Mouse (Mus musculus): Measurements from ENCODE around the gene Prkn. TPM values are rescaled to one million over a fixed set of nuclear protein-coding genes. Genes with fewer than 3 reads are reported as not detected.

Gene Prkn
- total and polyA plus RNA-seq, 3 experiments = 0.86 to 5.7 (median 2.3) TPM

DNA sequence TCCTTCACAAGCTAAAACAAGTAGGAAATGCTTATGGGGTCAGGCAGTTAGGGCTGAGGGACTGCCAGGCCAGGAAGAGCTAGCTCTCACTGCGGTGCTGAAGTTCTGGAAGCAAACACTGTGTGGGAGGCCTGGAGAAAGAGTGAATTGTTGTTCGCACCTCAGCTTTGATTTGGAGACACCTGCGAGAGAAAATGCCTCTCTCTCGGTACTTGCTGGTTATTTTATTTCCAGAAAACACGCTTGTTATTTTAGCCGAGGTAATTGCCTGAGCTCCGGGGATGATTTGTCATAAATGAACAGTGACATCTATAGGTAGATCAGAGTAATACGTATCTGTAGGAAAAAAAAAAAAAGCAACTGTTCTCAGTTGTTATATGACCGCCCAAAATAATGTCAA, 1132.4 kb downstream of the Prkn start:
- Histone ChIP-seq H3K27me3 (ENCODE audit: insufficient read depth, low read length) (peaks cover 25% of the 10 kb centered on the region), H3K36me3 (replicated peaks) (no peaks in the 10 kb centered on the region), H3K4me3 (ENCODE audit: low read depth, low read length) (no peak overlapping the region), H3K9me3 (replicated peaks) (0 out of 2 replicates have a peak, but pooled peaks cover under 1% of the 10 kb centered on the region), H3K4me1 (ENCODE audit: insufficient read depth, low read depth, low read length) (peaks cover 2% of the 10 kb centered on the region; the same call in 1 of the 2 replicates)
- no peak for DNase-seq (ENCODE audit: low spot score)
- no peak for ATAC-seq (ENCODE audit: extremely low read depth, insufficient number of reproducible peaks, low FRiP score, poor library complexity, severe bottlenecking)
- TF ChIP-seq POLR2AphosphoS5 (IDR thresholded peaks at IDR 0.05; ENCODE audit: insufficient replicate concordance, low read depth, low read length) (no peak), GATA1 (IDR thresholded peaks at IDR 0.05; ENCODE audit: borderline replicate concordance, low read length) (no peak), CTCF (IDR thresholded peaks at IDR 0.05; ENCODE audit: low read depth, low read length) (no peak), TAL1 (conservative IDR thresholded peaks at IDR 0.05; ENCODE audit: low read depth, low read length) (no peak), GATA2 (IDR thresholded peaks at IDR 0.05; ENCODE audit: borderline replicate concordance, low read depth, low read length) (no peak)

DNA sequence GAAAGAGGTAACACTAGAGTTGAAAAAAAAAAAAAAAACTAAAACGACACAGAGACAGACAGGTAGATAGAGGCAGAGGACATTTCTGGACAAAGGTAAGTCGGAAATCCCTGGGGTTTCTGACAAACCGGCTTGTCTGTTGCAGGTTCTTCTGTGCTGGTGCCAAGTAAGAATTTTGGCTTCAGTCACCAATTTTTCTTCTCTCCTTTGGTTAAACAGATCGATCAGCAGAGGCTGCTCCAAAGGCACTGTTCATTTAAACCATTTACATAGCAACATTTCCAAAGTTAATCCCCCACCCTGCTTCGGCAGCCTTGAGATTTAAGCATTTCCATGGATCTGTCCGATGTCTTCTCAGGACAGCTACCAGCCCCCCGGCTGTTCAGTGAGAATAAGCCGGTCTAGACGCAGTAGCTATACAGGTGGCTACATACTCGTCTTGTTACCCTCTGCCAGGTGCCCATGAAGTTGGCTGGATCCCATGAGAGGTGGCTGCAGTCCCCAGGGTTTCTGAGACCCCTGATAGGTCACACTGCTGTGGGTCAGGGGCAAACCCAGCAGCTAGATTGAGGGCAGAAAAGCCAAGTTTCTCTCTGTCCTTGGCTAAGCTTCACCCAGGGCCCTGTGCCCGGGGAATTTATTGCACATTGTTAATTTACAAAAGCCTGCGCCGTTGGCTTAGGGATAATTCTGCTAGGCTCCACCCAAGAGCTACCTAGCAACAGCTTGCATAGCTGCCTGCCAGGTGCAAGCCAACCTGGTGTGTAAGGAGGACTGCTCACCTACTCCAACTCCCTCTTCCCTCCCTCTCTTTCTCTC, 1133.0 kb downstream of the Prkn start:
- no peak for DNase-seq (ENCODE audit: low spot score)
- no peak overlapping the region for H3K4me3 ChIP-seq (ENCODE audit: low read depth, low read length)
- TF ChIP-seq GATA2 (IDR thresholded peaks at IDR 0.05; ENCODE audit: borderline replicate concordance, low read depth, low read length) = no peak
- TF ChIP-seq POLR2AphosphoS5 (IDR thresholded peaks at IDR 0.05; ENCODE audit: insufficient replicate concordance, low read depth, low read length) = no peak
- no peak for TF ChIP-seq TAL1 (conservative IDR thresholded peaks at IDR 0.05; ENCODE audit: low read depth, low read length)
- TF ChIP-seq GATA1 (IDR thresholded peaks at IDR 0.05; ENCODE audit: borderline replicate concordance, low read length) = no peak
- TF ChIP-seq CTCF (IDR thresholded peaks at IDR 0.05; ENCODE audit: low read depth, low read length) = no peak
- H3K4me1 ChIP-seq (ENCODE audit: insufficient read depth, low read depth, low read length) = peaks cover 2% of the 10 kb centered on the region; the same call in 1 of the 2 replicates
- no peaks in the 10 kb centered on the region for H3K36me3 ChIP-seq (replicated peaks)
- H3K27me3 ChIP-seq (ENCODE audit: insufficient read depth, low read length) = peaks cover 26% of the 10 kb centered on the region
- no peak for ATAC-seq (ENCODE audit: extremely low read depth, insufficient number of reproducible peaks, low FRiP score, poor library complexity, severe bottlenecking)
- no peaks in the 10 kb centered on the region for H3K9me3 ChIP-seq (replicated peaks)

DNA sequence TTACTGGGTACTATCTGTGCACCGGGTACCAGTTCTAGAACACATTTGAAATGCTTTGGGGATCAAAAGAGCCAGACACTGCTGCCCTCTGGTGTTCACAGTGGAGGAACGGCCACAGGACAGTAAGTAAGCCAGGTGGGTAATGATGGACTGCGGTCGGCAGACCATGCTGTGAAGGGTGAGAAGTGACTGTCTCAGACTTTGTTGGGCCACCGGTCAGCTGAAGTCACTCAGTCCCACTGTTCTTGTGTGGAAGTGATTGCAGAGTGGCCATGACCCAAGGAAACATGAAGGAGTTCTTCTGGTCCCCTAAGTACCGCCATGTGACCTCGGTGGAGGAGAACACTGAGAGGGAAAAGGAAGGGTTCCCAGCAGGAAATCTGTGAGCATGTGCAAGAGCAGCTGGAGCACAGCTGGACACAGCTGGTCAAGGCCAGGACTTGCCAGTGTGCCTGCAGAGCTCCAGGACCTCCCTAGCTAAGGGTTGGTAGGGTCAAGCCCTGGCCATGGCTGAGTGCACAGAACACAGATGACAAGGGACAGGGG, 1135.0 kb downstream of the Prkn start:
- peaks cover 35% of the 10 kb centered on the region for H3K27me3 ChIP-seq (ENCODE audit: insufficient read depth, low read length)
- peaks cover under 1% of the 10 kb centered on the region; the same call in 1 of the 2 replicates for H3K4me1 ChIP-seq (ENCODE audit: insufficient read depth, low read depth, low read length)
- no peak overlapping the region for H3K4me3 ChIP-seq (ENCODE audit: low read depth, low read length)
- DNase-seq (ENCODE audit: low spot score) (no peak), ATAC-seq (ENCODE audit: extremely low read depth, insufficient number of reproducible peaks, low FRiP score, poor library complexity, severe bottlenecking) (no peak)
- TF ChIP-seq POLR2AphosphoS5 (IDR thresholded peaks at IDR 0.05; ENCODE audit: insufficient replicate concordance, low read depth, low read length) (no peak), CTCF (IDR thresholded peaks at IDR 0.05; ENCODE audit: low read depth, low read length) (0 out of 2 replicates have a peak, but pooled peaks have one; percentile 25), GATA1 (IDR thresholded peaks at IDR 0.05; ENCODE audit: borderline replicate concordance, low read length) (no peak), GATA2 (IDR thresholded peaks at IDR 0.05; ENCODE audit: borderline replicate concordance, low read depth, low read length) (no peak), TAL1 (conservative IDR thresholded peaks at IDR 0.05; ENCODE audit: low read depth, low read length) (no peak)
- H3K9me3 ChIP-seq (replicated peaks) = no peaks in the 10 kb centered on the region
- no peaks in the 10 kb centered on the region for H3K36me3 ChIP-seq (replicated peaks)

DNA sequence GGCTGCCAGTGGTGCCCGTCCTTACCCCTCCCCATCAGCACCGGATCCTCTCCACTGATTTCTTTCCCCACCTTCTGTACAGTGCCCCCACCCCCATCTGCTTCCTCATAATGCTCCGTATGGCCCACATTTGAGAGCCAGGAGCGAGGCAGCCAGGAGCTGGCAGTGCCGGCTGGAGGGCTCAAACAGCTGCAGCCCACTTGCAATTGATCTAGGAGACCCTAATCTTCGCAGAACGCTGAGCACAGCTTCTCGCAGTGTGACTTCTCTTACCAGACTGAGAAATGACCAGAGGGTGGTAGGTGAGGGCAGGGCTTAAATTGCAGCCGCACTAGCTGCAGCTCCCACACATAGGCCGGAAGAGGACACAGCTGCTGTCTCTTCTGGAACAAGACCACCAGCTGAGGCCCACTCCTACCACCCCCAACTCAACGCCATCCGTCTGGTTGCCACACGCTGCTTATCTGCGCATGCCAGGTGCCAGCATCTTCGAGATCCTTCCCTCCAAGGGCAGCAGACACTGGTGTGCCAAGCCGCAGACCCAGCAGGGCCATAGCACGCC, 1138.2 kb downstream of the Prkn start:
- ATAC-seq (ENCODE audit: extremely low read depth, insufficient number of reproducible peaks, low FRiP score, poor library complexity, severe bottlenecking) = no peak

DNA sequence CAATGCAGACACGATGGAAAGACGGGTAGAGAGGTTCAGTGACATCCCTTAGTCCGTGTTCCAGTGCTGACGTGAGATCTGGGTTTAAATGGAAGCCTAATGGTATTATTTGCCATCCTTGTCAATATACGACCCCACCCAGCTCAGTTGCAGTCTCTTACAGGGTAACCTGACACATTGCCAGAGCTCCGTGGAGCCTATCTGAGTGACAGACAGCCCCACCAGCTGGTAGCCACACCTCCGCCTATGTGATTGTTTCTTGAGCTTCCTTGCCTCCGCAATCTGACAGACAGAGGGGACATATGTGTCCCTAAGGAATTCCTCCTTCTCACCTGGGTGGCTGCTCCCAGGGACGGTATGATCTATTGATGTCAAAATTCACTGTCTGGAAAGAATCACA, 1141.5 kb downstream of the Prkn start:
- H3K36me3 ChIP-seq (replicated peaks) = no peaks in the 10 kb centered on the region
- H3K4me3 ChIP-seq (ENCODE audit: low read depth, low read length) = no peak overlapping the region
- H3K27me3 ChIP-seq (ENCODE audit: insufficient read depth, low read length) = peaks cover 41% of the 10 kb centered on the region
- ATAC-seq (ENCODE audit: extremely low read depth, insufficient number of reproducible peaks, low FRiP score, poor library complexity, severe bottlenecking) (no peak), DNase-seq (ENCODE audit: low spot score) (no peak)
- no peaks in the 10 kb centered on the region for H3K4me1 ChIP-seq (ENCODE audit: insufficient read depth, low read depth, low read length)
- no peaks in the 10 kb centered on the region for H3K9me3 ChIP-seq (replicated peaks)
- TF ChIP-seq CTCF (IDR thresholded peaks at IDR 0.05; ENCODE audit: low read depth, low read length) (no peak), TAL1 (conservative IDR thresholded peaks at IDR 0.05; ENCODE audit: low read depth, low read length) (no peak), GATA2 (IDR thresholded peaks at IDR 0.05; ENCODE audit: borderline replicate concordance, low read depth, low read length) (no peak), POLR2AphosphoS5 (IDR thresholded peaks at IDR 0.05; ENCODE audit: insufficient replicate concordance, low read depth, low read length) (no peak), GATA1 (IDR thresholded peaks at IDR 0.05; ENCODE audit: borderline replicate concordance, low read length) (no peak)

More for the DNA sequence above, 1138.2 kb downstream of the Prkn start:
- Histone ChIP-seq H3K36me3 (replicated peaks) (no peaks in the 10 kb centered on the region), H3K4me3 (ENCODE audit: low read depth, low read length) (no peak overlapping the region), H3K4me1 (ENCODE audit: insufficient read depth, low read depth, low read length) (no peaks in the 10 kb centered on the region), H3K9me3 (replicated peaks) (no peaks in the 10 kb centered on the region), H3K27me3 (ENCODE audit: insufficient read depth, low read length) (peaks cover 39% of the 10 kb centered on the region)
- TF ChIP-seq GATA1 (IDR thresholded peaks at IDR 0.05; ENCODE audit: borderline replicate concordance, low read length) (no peak), TAL1 (conservative IDR thresholded peaks at IDR 0.05; ENCODE audit: low read depth, low read length) (no peak), GATA2 (IDR thresholded peaks at IDR 0.05; ENCODE audit: borderline replicate concordance, low read depth, low read length) (no peak), POLR2AphosphoS5 (IDR thresholded peaks at IDR 0.05; ENCODE audit: insufficient replicate concordance, low read depth, low read length) (no peak), CTCF (IDR thresholded peaks at IDR 0.05; ENCODE audit: low read depth, low read length) (no peak)
- no peak for DNase-seq (ENCODE audit: low spot score)

Data from G1E (cell line).